Mouse (Mus musculus) forebrain, postnatal 0 days (tissue): Measurements from ENCODE around the gene Meioc. TPM values are rescaled to one million over a fixed set of nuclear protein-coding genes. Genes with fewer than 3 reads are reported as not detected.
"Not testable (repeated sequence)": the region's sequence is repeated elsewhere in the genome, so short reads cannot be mapped to it uniquely, and the experiment has no call there.

Experiments
- ATAC-seq: fragments of 200-750 bp; cut with Nextera tagmentation; 2 replicates; pipeline ENCODE4 v1.8.0; 2017; ENCODE audit warnings: mild to moderate bottlenecking, moderate library complexity
- DNase-seq: peaks from one replicate; pipeline ENCODE4 v3.0.0-alpha.2; 2015
- H3K27ac ChIP-seq: fragments of 300-500 bp; sonication (generic); 2 replicates; pipeline ENCODE4 v1.5.1; 2014; ENCODE audit warnings: low read depth, mild to moderate bottlenecking, antibody characterized with exemption, low read length, moderate library complexity, mixed read lengths
- H3K27me3 ChIP-seq: fragments of 300-500 bp; sonication (generic); 2 replicates; pipeline ENCODE4 v1.6.1; 2014; ENCODE audit warnings: mild to moderate bottlenecking, low read length, mixed read lengths; ENCODE audit not compliant: insufficient read depth
- H3K36me3 ChIP-seq: fragments of 300-500 bp; sonication (generic); 2 replicates; pipeline ENCODE4 v1.6.1; 2014; ENCODE audit warnings: mild to moderate bottlenecking, moderate library complexity; ENCODE audit not compliant: insufficient read depth
- H3K4me1 ChIP-seq: fragments of 300-500 bp; sonication (generic); 2 replicates; pipeline ENCODE4 v1.6.1; 2014; ENCODE audit warnings: antibody characterized with exemption; ENCODE audit not compliant: insufficient read depth
- H3K4me2 ChIP-seq: fragments of 300-500 bp; sonication (generic); 2 replicates; pipeline ENCODE4 v1.6.1; 2014; ENCODE audit warnings: low read depth, mild to moderate bottlenecking, moderate library complexity
- H3K4me3 ChIP-seq: fragments of 300-500 bp; sonication (generic); 2 replicates; pipeline ENCODE4 v1.5.1; 2014; ENCODE audit warnings: low read depth, low read length, mixed read lengths
- H3K9ac ChIP-seq: fragments of 300-500 bp; sonication (generic); 2 replicates; pipeline ENCODE4 v1.6.1; 2014; ENCODE audit warnings: mild to moderate bottlenecking
- H3K9me3 ChIP-seq: fragments of 300-500 bp; sonication (generic); 2 replicates; pipeline ENCODE4 v1.6.1; 2016; ENCODE audit warnings: low read length
- CTCF ChIP-seq: sonication (generic); IDR thresholded peaks from 2 replicates; pipeline ENCODE4 v1.5.1; 2016; ENCODE audit warnings: antibody characterized with exemption, control low read depth, low read depth
- WGBS: fragments of 180-500 bp; shearing (Covaris S2); extraction: QIAGEN DNeasy Blood & Tissue Kit; methylation state at CpG from one replicate; pipeline ENCODE4 v1.1.7; 2014; 5-methylcytosine and 5-hydroxymethylcytosine counted together
- microRNA-seq, 2 experiments: library from miRNA; unstranded; fragments of <30 nt; microRNA quantifications; one replicate each; pipeline ENCODE4; 2016
- polyA plus RNA-seq: library from polyadenylated mRNA; unstranded; fragments of >200 nt; fragmentation: Nextera tagmentation; extraction: Ambion mirVana; gene quantifications from 2 replicates; pipeline ENCODE4 v1.2.1, GENCODE M21; 2015
- total RNA-seq: library from RNA; depleted of rRNA; stranded (reverse); fragments of >200 nt; gene quantifications from 2 replicates; pipeline ENCODE4 v1.2.3, GENCODE M21; 2014; rRNA removed

Meioc gene
- total and polyA plus RNA-seq, 2 experiments from 2014 or later, result 0.10 TPM; not detected in 1

GRCm38 (mm10) chr11:102712411-102712810 lies 48.9 kb downstream of the Meioc start:
- Histone ChIP-seq H3K36me3 (no peaks in the 10 kb centered on the region), H3K27me3 (no peaks in the 10 kb centered on the region), H3K9me3 (no peaks in the 10 kb centered on the region), H3K4me2 (no peak overlapping the region), H3K4me3 (no peak overlapping the region), H3K27ac (no peak overlapping the region), H3K9ac (no peak overlapping the region), H3K4me1 (no peaks in the 10 kb centered on the region)
- ATAC-seq, result no peak
- DNase-seq, result no peak
- 91% methylated on average over 4 of the region's 4 CpGs for WGBS
- TF ChIP-seq CTCF, result no peak

- TF ChIP-seq CTCF, result peak; percentile 28; the same call in 1 of the 2 replicates
- H3K27ac ChIP-seq, H3K9me3 ChIP-seq, ATAC-seq, DNase-seq, H3K9ac ChIP-seq, H3K36me3 ChIP-seq, H3K27me3 ChIP-seq, H3K4me1 ChIP-seq, H3K4me2 ChIP-seq, H3K4me3 ChIP-seq: not testable (repeated sequence)
- 91% methylated on average over 2 of the region's 2 CpGs for WGBS
Observed at GRCm38 (mm10) chr11:102714578-102714977, 51.1 kb downstream of the Meioc start.

GRCm38 (mm10) chr11:102716135-102716534 lies 52.6 kb downstream of the Meioc start:
- Histone ChIP-seq H3K4me3 (no peak overlapping the region), H3K9me3 (no peaks in the 10 kb centered on the region), H3K27ac (no peak overlapping the region), H3K36me3 (no peaks in the 10 kb centered on the region), H3K9ac (no peak overlapping the region), H3K27me3 (no peaks in the 10 kb centered on the region), H3K4me1 (no peaks in the 10 kb centered on the region), H3K4me2 (no peak overlapping the region)
- DNase-seq, result peak; percentile 36
- WGBS, result 72% methylated on average over 7 of the region's 7 CpGs
- no peak for ATAC-seq
- TF ChIP-seq CTCF, result no peak

- Histone ChIP-seq H3K27ac (no peak overlapping the region), H3K9me3 (no peaks in the 10 kb centered on the region), H3K4me1 (no peaks in the 10 kb centered on the region), H3K36me3 (no peaks in the 10 kb centered on the region), H3K27me3 (no peaks in the 10 kb centered on the region), H3K4me3 (no peak overlapping the region), H3K4me2 (no peak overlapping the region), H3K9ac (no peak overlapping the region)
- WGBS, result 37% methylated on average over 3 of the region's 3 CpGs
- DNase-seq (no peak), ATAC-seq (no peak)
- peak; percentile 65 for TF ChIP-seq CTCF
Observed at GRCm38 (mm10) chr11:102725574-102725973, 62.1 kb downstream of the Meioc start.

GRCm38 (mm10) chr11:102728614-102729013 lies 65.1 kb downstream of the Meioc start:
- no peaks in the 10 kb centered on the region for H3K9me3 ChIP-seq
- DNase-seq, result peak; percentile 64

GRCm38 (mm10) chr11:102729835-102730234 lies 66.3 kb downstream of the Meioc start:
- H3K9me3 ChIP-seq, result no peaks in the 10 kb centered on the region
- no peak for TF ChIP-seq CTCF
- WGBS, result 84% methylated on average over 3 of the region's 3 CpGs

More at GRCm38 (mm10) chr11:102728614-102729013, 65.1 kb downstream of the Meioc start:
- Histone ChIP-seq H3K36me3 (no peaks in the 10 kb centered on the region), H3K9ac (no peak overlapping the region), H3K27me3 (no peaks in the 10 kb centered on the region), H3K4me1 (no peaks in the 10 kb centered on the region), H3K4me3 (no peak overlapping the region), H3K4me2 (no peak overlapping the region), H3K27ac (no peak overlapping the region)
- peak; percentile 63 for TF ChIP-seq CTCF
- ATAC-seq, result peak; percentile 47
- WGBS, result 29% methylated on average over 7 of the region's 7 CpGs

GRCm38 (mm10) chr11:102731366-102731765 lies 67.8 kb downstream of the Meioc start:
- no peak overlapping the region for H3K4me2 ChIP-seq
- TF ChIP-seq CTCF, result no peak
- no peak overlapping the region for H3K27ac ChIP-seq
- no peaks in the 10 kb centered on the region for H3K4me1 ChIP-seq
- H3K36me3 ChIP-seq, result no peaks in the 10 kb centered on the region
- ATAC-seq (no peak), DNase-seq (no peak)
- H3K9me3 ChIP-seq, result no peaks in the 10 kb centered on the region
- 79% methylated on average over 6 of the region's 6 CpGs for WGBS
- no peaks in the 10 kb centered on the region for H3K27me3 ChIP-seq
- H3K4me3 ChIP-seq, result no peak overlapping the region
- no peak overlapping the region for H3K9ac ChIP-seq

More at GRCm38 (mm10) chr11:102729835-102730234, 66.3 kb downstream of the Meioc start:
- no peaks in the 10 kb centered on the region for H3K36me3 ChIP-seq
- H3K27me3 ChIP-seq, result no peaks in the 10 kb centered on the region
- H3K27ac ChIP-seq, result no peak overlapping the region
- H3K4me1 ChIP-seq, result no peaks in the 10 kb centered on the region
- DNase-seq (no peak), ATAC-seq (no peak)
- H3K4me2 ChIP-seq, result no peak overlapping the region
- H3K9ac ChIP-seq, result no peak overlapping the region
- H3K4me3 ChIP-seq, result no peak overlapping the region

Small RNAs within 50 kb of the gene (microRNA-seq; reads per million reads assigned to microRNA genes)
- gene Gm22920, result 0 reads per million in 2 experiments

Other genes with a start within 250 kb of the Meioc start
- gene Grn, start 233.4 kb upstream of the Meioc start, total RNA-seq, result 49.5 and 66.2 TPM in 2 replicates
- gene Grn, start 233.4 kb upstream of the Meioc start, polyA plus RNA-seq, result 72.3 and 86.6 TPM in 2 replicates
- 351 and 361 TPM in 2 replicates for gene Fam171a2, start 216.0 kb upstream of the Meioc start, total RNA-seq
- 26.2 and 26.9 TPM in 2 replicates for gene Fam171a2, start 216.0 kb upstream of the Meioc start, polyA plus RNA-seq
- gene Itga2b, start 193.6 kb upstream of the Meioc start, total RNA-seq, result 2.2 and 3.7 TPM in 2 replicates
- 8.7 and 12.4 TPM in 2 replicates for gene Itga2b, start 193.6 kb upstream of the Meioc start, polyA plus RNA-seq
- gene Gpatch8, start 107.3 kb upstream of the Meioc start, total RNA-seq, result 29.5 and 31.1 TPM in 2 replicates
- gene Gpatch8, start 107.3 kb upstream of the Meioc start, polyA plus RNA-seq, result 25.2 and 45.5 TPM in 2 replicates
- 2.6 and 5.5 TPM in 2 replicates for gene Gm11627, start 84.3 kb upstream of the Meioc start, total RNA-seq
- gene Gm11627, start 84.3 kb upstream of the Meioc start, polyA plus RNA-seq, result 3.7 and 5.9 TPM in 2 replicates
- gene Fzd2, start 59.3 kb upstream of the Meioc start, total RNA-seq, result 12.0 and 15.2 TPM in 2 replicates
- gene Fzd2, start 59.3 kb upstream of the Meioc start, polyA plus RNA-seq, result 4.5 and 4.6 TPM in 2 replicates
- 33.6 and 36.9 TPM in 2 replicates for gene Ccdc43, start 34.1 kb downstream of the Meioc start, total RNA-seq
- 32.1 and 36.6 TPM in 2 replicates for gene Ccdc43, start 34.1 kb downstream of the Meioc start, polyA plus RNA-seq
- gene Adam11, start 97.7 kb downstream of the Meioc start, total RNA-seq, result 37.9 and 49.9 TPM in 2 replicates
- gene Adam11, start 97.7 kb downstream of the Meioc start, polyA plus RNA-seq, result 14.1 and 17.6 TPM in 2 replicates
- gene Gjc1, start 156.0 kb downstream of the Meioc start, total RNA-seq, result 25.3 and 26.5 TPM in 2 replicates
- gene Gjc1, start 156.0 kb downstream of the Meioc start, polyA plus RNA-seq, result 22.6 and 24.1 TPM in 2 replicates
- 5.3 and 10.3 TPM in 2 replicates for gene Higd1b, start 172.1 kb downstream of the Meioc start, total RNA-seq
- gene Higd1b, start 172.1 kb downstream of the Meioc start, polyA plus RNA-seq, result 13.8 and 18.1 TPM in 2 replicates
- 63.2 and 71.7 TPM in 2 replicates for gene Eftud2, start 217.3 kb downstream of the Meioc start, total RNA-seq
- 111 and 118 TPM in 2 replicates for gene Eftud2, start 217.3 kb downstream of the Meioc start, polyA plus RNA-seq
- gene Ccdc103, start 217.5 kb downstream of the Meioc start, total RNA-seq, result 3.1 and 4.4 TPM in 2 replicates
- 2.7 and 2.9 TPM in 2 replicates for gene Ccdc103, start 217.5 kb downstream of the Meioc start, polyA plus RNA-seq
- 0.38 TPM in 1 of 2 replicates, not detected in the other for gene Fam187a, start 221.5 kb downstream of the Meioc start, total RNA-seq
- gene Fam187a, start 221.5 kb downstream of the Meioc start, polyA plus RNA-seq, result not detected in 2 replicates
- gene Gfap, start 237.2 kb downstream of the Meioc start, total RNA-seq, result 44.4 and 58.9 TPM in 2 replicates
- gene Gfap, start 237.2 kb downstream of the Meioc start, polyA plus RNA-seq, result 31.8 and 52.6 TPM in 2 replicates